Mouse (Mus musculus): ENCODE results near the gene Tmem232. TPM values are rescaled to one million over a fixed set of nuclear protein-coding genes. Genes with fewer than 3 reads are reported as not detected.
"Not testable (repeated sequence)": the region's sequence is repeated elsewhere in the genome, so short reads cannot be mapped to it uniquely, and the experiment has no call there.

Gene Tmem232
- total RNA-seq, 2 experiments from 2014 or later, result 1.1 to 1.3 TPM

- DNase-seq (ENCODE audit: low spot score in 2 of 2), result no peak
Measured at GRCm38 (mm10) chr17:65250261-65250660, 290.3 kb downstream of the Tmem232 start.

GRCm38 (mm10) chr17:65243716-65244115, 296.9 kb downstream of the Tmem232 start:
- DNase-seq (ENCODE audit: low spot score in 2 of 2), result no peak

DNA sequence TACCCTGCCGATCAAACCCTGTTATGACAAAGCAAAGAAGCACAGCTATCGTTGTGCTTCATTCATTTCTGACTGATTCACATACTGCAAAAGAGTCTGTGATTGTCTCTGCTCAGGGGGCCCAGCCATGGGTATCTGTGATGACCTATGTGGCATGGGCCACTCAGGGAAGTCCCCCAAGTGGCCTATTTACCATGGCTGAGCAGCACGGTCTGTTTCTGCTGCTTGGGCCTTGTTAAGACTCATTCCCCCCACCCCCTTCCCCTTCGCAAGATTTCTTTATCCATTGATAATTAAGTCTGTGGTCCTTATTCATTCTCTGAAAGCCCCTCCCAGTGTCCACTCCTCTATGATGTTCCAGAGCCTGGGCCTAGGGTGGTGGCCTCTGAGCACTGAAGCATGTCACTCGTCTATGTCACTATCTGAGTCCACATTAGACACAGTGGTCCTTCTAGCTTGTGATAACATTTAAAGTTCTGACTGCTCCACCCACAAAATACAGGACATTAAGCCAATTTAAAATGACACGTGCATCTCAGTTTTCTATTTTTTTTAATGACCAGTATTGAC, 315.1 kb downstream of the Tmem232 start:
- no peak for DNase-seq (ENCODE audit: low spot score in 2 of 2)

- DNase-seq (ENCODE audit: low spot score in 2 of 2), result not testable (repeated sequence)
Measured at GRCm38 (mm10) chr17:65221687-65222086, 318.9 kb downstream of the Tmem232 start.

Small RNA genes within 50 kb of the gene (microRNA-seq; reads per million reads assigned to microRNA genes)
- 0 reads per million in 2 experiments for gene Gm25731

Other genes starting within 250 kb of the Tmem232 start
- 100 to 1,000 TPM; 153 to 164 TPM for gene Vapa, start 72.8 kb upstream of the Tmem232 start, total RNA-seq (2021)
- under 1 TPM; 0.18 to 0.32 TPM for gene Txndc2, start 101.4 kb upstream of the Tmem232 start, total RNA-seq (2021)
- 10 to 100 TPM; 58.2 to 58.4 TPM for gene Rab31, start 232.0 kb upstream of the Tmem232 start, total RNA-seq (2021)
- gene Ppp4r1, start 241.8 kb upstream of the Tmem232 start, total RNA-seq (2021), result 10 to 100 TPM; 45.5 to 58.6 TPM